Mouse (Mus musculus): ENCODE data around the gene 1600014C10Rik. TPM values are rescaled to one million over a fixed set of nuclear protein-coding genes. Genes with fewer than 3 reads are reported as not detected.
A peak's percentile ranks its signal among the peaks of the same experiment; 100 is the strongest.

1600014C10Rik gene
- total and polyA plus RNA-seq, 2 experiments from 2014 or later = 30.3 to 44.0 TPM

DNA sequence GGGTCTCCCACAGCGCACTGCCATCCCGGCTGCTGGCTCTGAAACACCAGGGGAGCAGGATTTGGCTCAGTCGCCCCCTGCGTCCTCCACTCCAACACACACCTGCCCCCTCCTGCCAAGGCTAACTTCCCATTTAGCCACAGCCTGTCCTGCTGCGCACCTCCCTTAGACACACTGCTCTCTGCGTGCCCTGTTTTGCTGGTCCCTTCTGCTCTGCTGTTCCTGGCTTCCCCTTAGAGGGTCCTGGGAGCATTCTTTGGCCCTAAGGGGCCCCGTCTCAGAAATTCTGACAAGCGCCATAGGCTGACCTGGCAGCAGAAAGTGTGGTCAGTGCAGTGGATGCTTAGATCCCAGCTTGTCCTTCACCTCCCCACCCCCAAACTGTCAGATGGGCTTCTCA lies 8.1 kb downstream of the 1600014C10Rik start:
- H3K36me3 ChIP-seq (ENCODE audit: insufficient read depth, low read length) = peaks cover 11% of the 10 kb centered on the region
- DNase-seq (ENCODE audit: low spot score) = no peak
- no peak overlapping the region for H3K4me3 ChIP-seq (ENCODE audit: low read depth, low read length)
- 69% methylated on average over 8 of the region's 8 CpGs for whole genome bisulfite sequencing
- H3K9me3 ChIP-seq (ENCODE audit: low read length) = no peaks in the 10 kb centered on the region
- H3K27me3 ChIP-seq (ENCODE audit: insufficient read depth, low read length) = no peaks in the 10 kb centered on the region
- no peaks in the 10 kb centered on the region for H3K4me1 ChIP-seq (ENCODE audit: insufficient read depth, low read length)
- TF ChIP-seq CTCF (IDR thresholded peaks at IDR 0.05) = no peak
- H3K9ac ChIP-seq (replicated peaks; ENCODE audit: low read length, poor library complexity, severe bottlenecking) = no peak overlapping the region
- no peak overlapping the region for H3K27ac ChIP-seq (ENCODE audit: low read depth, low read length)
- H3K4me2 ChIP-seq (ENCODE audit: low read depth, low read length, poor library complexity, severe bottlenecking) = no peak overlapping the region
- no peak for ATAC-seq (ENCODE audit: low FRiP score)

DNA sequence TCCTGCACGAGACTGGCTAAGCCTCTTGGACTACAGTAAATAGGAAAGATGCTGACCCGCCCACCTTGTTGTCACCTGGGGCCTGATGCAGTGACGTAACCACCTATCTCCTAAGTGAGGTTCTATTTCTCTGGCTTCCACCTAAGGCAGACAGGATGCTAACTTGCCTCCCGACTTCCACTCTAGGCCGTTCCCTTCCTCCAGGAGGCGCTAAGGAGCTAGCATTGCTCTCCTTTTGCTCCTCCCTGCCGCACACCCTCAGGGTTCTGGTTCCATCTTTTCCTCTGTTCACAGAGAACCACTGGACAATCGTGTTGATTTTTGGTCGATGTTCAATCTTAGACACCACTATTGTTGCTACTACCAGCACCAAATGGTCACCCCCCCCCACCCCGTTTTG lies 8.6 kb downstream of the 1600014C10Rik start:
- WGBS = 49% methylated on average over 10 of the region's 10 CpGs
- ATAC-seq (ENCODE audit: low FRiP score) (no peak), DNase-seq (ENCODE audit: low spot score) (no peak)
- Histone ChIP-seq H3K4me3 (ENCODE audit: low read depth, low read length) (no peak overlapping the region), H3K27ac (ENCODE audit: low read depth, low read length) (no peak overlapping the region), H3K4me1 (ENCODE audit: insufficient read depth, low read length) (no peaks in the 10 kb centered on the region), H3K9me3 (ENCODE audit: low read length) (no peaks in the 10 kb centered on the region), H3K4me2 (ENCODE audit: low read depth, low read length, poor library complexity, severe bottlenecking) (no peak overlapping the region), H3K9ac (replicated peaks; ENCODE audit: low read length, poor library complexity, severe bottlenecking) (no peak overlapping the region), H3K36me3 (ENCODE audit: insufficient read depth, low read length) (peaks cover 11% of the 10 kb centered on the region), H3K27me3 (ENCODE audit: insufficient read depth, low read length) (no peaks in the 10 kb centered on the region)
- peak; percentile 49 for TF ChIP-seq CTCF (IDR thresholded peaks at IDR 0.05)

DNA sequence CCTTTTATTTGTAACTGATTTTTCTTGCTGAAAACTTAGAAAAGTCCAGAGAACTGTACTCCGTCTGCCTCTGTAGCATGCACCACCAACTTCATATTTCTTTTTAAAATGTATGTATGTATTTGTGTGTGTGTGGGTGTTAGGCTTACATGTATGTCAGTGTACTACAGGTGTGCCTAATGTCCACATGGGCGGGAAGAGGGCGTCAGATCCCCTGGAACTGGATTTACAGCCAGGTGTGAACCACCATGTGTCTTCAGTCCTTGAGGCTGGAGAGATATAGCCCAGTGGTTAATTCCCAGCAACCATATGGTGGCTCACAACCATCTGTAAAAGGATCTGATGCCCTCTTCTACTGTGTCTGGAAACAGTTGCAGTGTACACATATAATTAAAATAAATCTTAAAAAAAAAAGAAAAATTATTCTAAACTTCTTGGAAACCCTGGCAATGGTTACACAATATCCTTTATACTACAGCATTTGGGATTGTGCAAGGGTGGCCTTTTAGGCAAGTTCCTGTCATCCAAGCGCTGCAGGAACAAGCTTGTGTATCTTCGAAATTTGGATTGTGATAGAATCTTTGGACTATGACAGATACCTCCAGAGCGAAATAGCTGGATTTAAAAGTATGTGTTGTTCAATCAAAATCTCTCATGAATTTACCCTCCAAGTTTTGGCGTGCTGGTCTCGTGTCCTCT lies 17.0 kb downstream of the 1600014C10Rik start:
- TF ChIP-seq CTCF (IDR thresholded peaks at IDR 0.05) = no peak
- peak overlapping the region; percentile 59; the same call in 1 of the 2 replicates for H3K9ac ChIP-seq (replicated peaks; ENCODE audit: low read length, poor library complexity, severe bottlenecking)
- ATAC-seq (ENCODE audit: low FRiP score) (no peak), DNase-seq (ENCODE audit: low spot score) (no peak)
- no peaks in the 10 kb centered on the region for H3K4me1 ChIP-seq (ENCODE audit: insufficient read depth, low read length)
- H3K9me3 ChIP-seq (ENCODE audit: low read length) = no peaks in the 10 kb centered on the region
- peak overlapping the region; percentile 75 for H3K27ac ChIP-seq (ENCODE audit: low read depth, low read length)
- H3K4me2 ChIP-seq (ENCODE audit: low read depth, low read length, poor library complexity, severe bottlenecking) = peak overlapping the region; percentile 64
- H3K4me3 ChIP-seq (ENCODE audit: low read depth, low read length) = peak overlapping the region; percentile 31
- WGBS = 66% methylated on average over 8 of the region's 8 CpGs
- H3K36me3 ChIP-seq (ENCODE audit: insufficient read depth, low read length) = peaks cover 3% of the 10 kb centered on the region; the same call in 1 of the 2 replicates
- H3K27me3 ChIP-seq (ENCODE audit: insufficient read depth, low read length) = no peaks in the 10 kb centered on the region

DNA sequence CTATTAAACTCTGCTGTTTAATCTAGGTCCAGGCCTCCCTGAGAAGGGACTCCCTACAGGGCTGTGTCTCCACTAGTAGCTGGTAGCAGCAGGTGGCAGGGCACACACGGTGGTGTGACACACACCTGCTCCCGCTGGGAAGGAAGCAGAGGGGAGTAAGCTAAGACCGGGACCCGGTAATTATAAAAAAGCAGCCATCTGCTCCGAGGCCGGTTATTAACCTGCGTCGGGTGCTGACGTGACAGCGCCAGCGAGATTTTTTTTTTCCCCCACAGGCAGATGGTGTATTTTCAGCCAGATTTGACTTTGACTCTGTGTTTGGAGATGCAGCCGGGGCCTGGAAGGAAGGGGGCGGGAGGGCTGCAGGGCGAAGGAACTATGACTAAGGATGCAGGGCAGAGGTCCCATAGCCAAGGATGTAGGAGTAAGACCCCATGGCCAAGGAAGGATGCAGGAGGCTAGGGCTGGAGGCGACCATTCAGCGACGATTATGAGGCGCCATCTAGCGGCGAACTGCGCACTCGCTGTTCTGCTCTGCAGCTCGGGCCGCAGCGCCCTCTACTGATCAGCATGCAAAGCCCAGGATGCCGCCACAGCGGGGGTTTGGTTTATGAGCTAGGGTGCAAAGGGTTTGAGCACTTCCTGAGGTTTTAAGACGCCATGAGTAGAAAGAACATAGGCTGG lies 17.7 kb downstream of the 1600014C10Rik start:
- H3K4me3 ChIP-seq (ENCODE audit: low read depth, low read length) = peak overlapping the region; percentile 31
- ATAC-seq (ENCODE audit: low FRiP score) (peak; percentile 90), DNase-seq (ENCODE audit: low spot score) (peak; percentile 91)
- no peaks in the 10 kb centered on the region for H3K9me3 ChIP-seq (ENCODE audit: low read length)
- H3K36me3 ChIP-seq (ENCODE audit: insufficient read depth, low read length) = no peaks in the 10 kb centered on the region
- peak overlapping the region; percentile 75 for H3K27ac ChIP-seq (ENCODE audit: low read depth, low read length)
- 1% methylated on average over 28 of the region's 28 CpGs for WGBS
- H3K9ac ChIP-seq (replicated peaks; ENCODE audit: low read length, poor library complexity, severe bottlenecking) = peak overlapping the region; percentile 59
- no peaks in the 10 kb centered on the region for H3K27me3 ChIP-seq (ENCODE audit: insufficient read depth, low read length)
- H3K4me1 ChIP-seq (ENCODE audit: insufficient read depth, low read length) = no peaks in the 10 kb centered on the region
- peak overlapping the region; percentile 64 for H3K4me2 ChIP-seq (ENCODE audit: low read depth, low read length, poor library complexity, severe bottlenecking)
- peak; percentile 100 for TF ChIP-seq CTCF (IDR thresholded peaks at IDR 0.05)

DNA sequence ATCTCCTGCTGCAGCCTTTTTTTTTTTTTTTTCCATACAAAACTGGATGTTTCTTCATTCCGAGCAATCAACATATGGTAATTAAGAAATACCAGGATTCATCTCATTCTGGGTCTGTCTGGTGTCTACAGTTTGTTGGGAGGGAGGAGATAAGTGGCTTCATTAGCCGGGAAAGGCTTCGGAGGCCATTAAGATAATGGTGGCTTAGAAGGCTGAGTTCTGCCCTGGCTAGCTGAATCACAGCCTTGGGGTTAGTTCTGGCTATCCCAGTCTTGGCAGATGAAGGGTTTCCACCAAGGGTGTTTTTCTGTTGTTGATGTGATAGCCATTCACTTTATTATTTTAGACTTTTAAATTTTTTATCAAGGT lies 18.3 kb downstream of the 1600014C10Rik start:
- Histone ChIP-seq H3K9ac (replicated peaks; ENCODE audit: low read length, poor library complexity, severe bottlenecking) (no peak overlapping the region), H3K4me3 (ENCODE audit: low read depth, low read length) (peak overlapping the region; percentile 31; the same call in 1 of the 2 replicates), H3K4me1 (ENCODE audit: insufficient read depth, low read length) (no peaks in the 10 kb centered on the region), H3K27ac (ENCODE audit: low read depth, low read length) (no peak overlapping the region), H3K4me2 (ENCODE audit: low read depth, low read length, poor library complexity, severe bottlenecking) (peak overlapping the region; percentile 64), H3K9me3 (ENCODE audit: low read length) (no peaks in the 10 kb centered on the region), H3K27me3 (ENCODE audit: insufficient read depth, low read length) (no peaks in the 10 kb centered on the region), H3K36me3 (ENCODE audit: insufficient read depth, low read length) (no peaks in the 10 kb centered on the region)
- DNase-seq (ENCODE audit: low spot score) (no peak), ATAC-seq (ENCODE audit: low FRiP score) (peak; percentile 15; the same call in 1 of the 2 replicates)
- TF ChIP-seq CTCF (IDR thresholded peaks at IDR 0.05) = no peak
- 48% methylated on average over 3 of the region's 3 CpGs for WGBS

DNA sequence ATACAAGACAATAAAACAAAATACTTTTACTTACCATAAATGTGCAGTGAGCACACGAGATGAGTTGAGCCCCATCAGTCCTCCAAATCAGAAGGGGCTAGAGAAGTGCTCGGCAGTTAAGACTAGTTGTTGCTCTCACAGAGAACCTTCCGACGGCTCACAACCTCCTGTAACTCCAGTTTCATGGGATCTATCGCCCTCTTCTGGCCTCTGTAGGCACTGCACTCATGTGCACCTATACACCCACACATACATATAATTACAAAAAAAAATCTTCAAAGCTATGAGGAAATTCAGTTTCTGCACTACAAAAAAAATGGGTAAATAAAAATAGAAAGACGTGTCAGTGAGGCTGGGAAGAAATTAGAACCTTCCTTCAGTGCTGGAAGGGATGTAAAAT lies 21.3 kb downstream of the 1600014C10Rik start:
- Histone ChIP-seq H3K4me2 (ENCODE audit: low read depth, low read length, poor library complexity, severe bottlenecking) (no peak overlapping the region), H3K4me3 (ENCODE audit: low read depth, low read length) (no peak overlapping the region), H3K27me3 (ENCODE audit: insufficient read depth, low read length) (no peaks in the 10 kb centered on the region), H3K27ac (ENCODE audit: low read depth, low read length) (no peak overlapping the region), H3K9me3 (ENCODE audit: low read length) (no peaks in the 10 kb centered on the region), H3K9ac (replicated peaks; ENCODE audit: low read length, poor library complexity, severe bottlenecking) (no peak overlapping the region), H3K4me1 (ENCODE audit: insufficient read depth, low read length) (no peaks in the 10 kb centered on the region), H3K36me3 (ENCODE audit: insufficient read depth, low read length) (no peaks in the 10 kb centered on the region)
- 92% methylated on average over 6 of the region's 6 CpGs for WGBS
- peak; percentile 34; the same call in 1 of the 2 replicates for TF ChIP-seq CTCF (IDR thresholded peaks at IDR 0.05)
- ATAC-seq (ENCODE audit: low FRiP score) (no peak), DNase-seq (ENCODE audit: low spot score) (no peak)

Measured in midbrain, postnatal 0 days (tissue).